Mouse (Mus musculus): Measurements from ENCODE around the gene Rpl10a. TPM values are rescaled to one million over a fixed set of nuclear protein-coding genes. Genes with fewer than 3 reads are reported as not detected.

Rpl10a gene
- polyA plus RNA-seq, 1 experiment from 2014 or later: 513 TPM

DNA sequence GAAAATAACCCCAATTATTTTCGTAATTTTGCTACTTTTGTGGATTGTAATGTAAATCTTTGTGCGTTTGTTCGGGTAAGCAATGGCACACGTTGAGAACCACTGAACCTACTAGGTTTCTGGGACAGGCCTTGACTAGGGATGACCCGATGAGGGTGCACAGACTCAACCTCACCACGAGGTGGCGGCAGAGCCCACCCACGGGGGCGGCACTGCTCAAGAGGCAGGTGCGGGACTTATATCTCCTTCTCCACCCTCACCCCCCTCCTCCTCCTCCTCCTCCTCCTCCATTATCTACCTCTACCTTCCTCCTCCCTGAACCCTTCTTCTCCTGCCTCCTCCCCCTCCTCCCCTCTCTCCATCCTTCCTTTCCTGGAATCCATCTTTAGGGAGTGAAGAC lies 45.5 kb downstream of the Rpl10a start:
- ATAC-seq (ENCODE audit: insufficient number of reproducible peaks, insufficient read depth, low FRiP score, low read depth): no peak
- no peak overlapping the region for H3K4me2 ChIP-seq (ENCODE audit: low read length)
- H3K27ac ChIP-seq (replicated peaks in 1 of 2; ENCODE audit: control insufficient read depth in 1 of 2, insufficient read depth in 1 of 2, low read depth in 2 of 2, low read length in 2 of 2): no peak overlapping the region
- H3K4me3 ChIP-seq (ENCODE audit: control insufficient read depth in 1 of 2, insufficient read depth in 1 of 2, low read depth in 1 of 2, low read length in 2 of 2): no peak overlapping the region
- H3K4me1 ChIP-seq (ENCODE audit: control insufficient read depth in 2 of 2, insufficient read depth in 2 of 2, low read length in 2 of 2): peaks cover 0 to 2% of the 10 kb centered on the region in 2 experiments; a peak in 1 of 4 replicates
- no peaks in the 10 kb centered on the region for H3K9me3 ChIP-seq (ENCODE audit: control insufficient read depth, low read length)
- H3K27me3 ChIP-seq (ENCODE audit: control insufficient read depth, insufficient read depth, low read length): peaks cover 23% of the 10 kb centered on the region
- no peak overlapping the region for H3K9ac ChIP-seq (ENCODE audit: low read length)
- WGBS: 13% methylated on average over 10 of the region's 10 CpGs
- no peaks in the 10 kb centered on the region for H3K36me3 ChIP-seq (ENCODE audit: control insufficient read depth, insufficient read depth, low read length)

DNA sequence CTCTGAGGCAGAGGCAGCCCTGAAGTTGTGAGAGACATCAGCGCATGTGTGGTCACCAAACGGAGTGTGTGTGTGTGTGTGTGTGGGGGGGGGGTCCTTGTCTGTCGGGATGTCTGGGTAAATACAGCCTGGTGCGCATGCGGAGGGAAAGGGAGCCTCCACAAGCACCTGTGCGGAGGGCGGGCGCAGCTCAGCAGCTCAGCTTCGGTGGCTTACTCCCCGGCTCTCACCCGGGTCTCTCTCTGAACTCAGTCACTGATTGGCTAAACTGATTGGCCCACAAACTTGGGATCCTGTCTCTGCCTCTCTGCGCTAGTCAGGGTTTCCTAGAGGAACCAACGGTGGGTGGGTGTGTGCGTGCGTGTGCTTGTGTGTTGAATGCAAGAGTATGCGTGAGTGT lies 46.2 kb downstream of the Rpl10a start:
- Histone ChIP-seq H3K9me3 (ENCODE audit: control insufficient read depth, low read length) (no peaks in the 10 kb centered on the region), H3K9ac (ENCODE audit: low read length) (no peak overlapping the region), H3K27me3 (ENCODE audit: control insufficient read depth, insufficient read depth, low read length) (peaks cover 23% of the 10 kb centered on the region), H3K36me3 (ENCODE audit: control insufficient read depth, insufficient read depth, low read length) (no peaks in the 10 kb centered on the region), H3K27ac (replicated peaks in 1 of 2; ENCODE audit: control insufficient read depth in 1 of 2, insufficient read depth in 1 of 2, low read depth in 2 of 2, low read length in 2 of 2) (no peak overlapping the region), H3K4me2 (ENCODE audit: low read length) (no peak overlapping the region), H3K4me1 (ENCODE audit: control insufficient read depth in 2 of 2, insufficient read depth in 2 of 2, low read length in 2 of 2) (peaks cover 0 to 2% of the 10 kb centered on the region in 2 experiments; a peak in 1 of 4 replicates), H3K4me3 (ENCODE audit: control insufficient read depth in 1 of 2, insufficient read depth in 1 of 2, low read depth in 1 of 2, low read length in 2 of 2) (no peak overlapping the region)
- ATAC-seq (ENCODE audit: insufficient number of reproducible peaks, insufficient read depth, low FRiP score, low read depth): no peak
- WGBS: 19% methylated on average over 15 of the region's 16 CpGs

DNA sequence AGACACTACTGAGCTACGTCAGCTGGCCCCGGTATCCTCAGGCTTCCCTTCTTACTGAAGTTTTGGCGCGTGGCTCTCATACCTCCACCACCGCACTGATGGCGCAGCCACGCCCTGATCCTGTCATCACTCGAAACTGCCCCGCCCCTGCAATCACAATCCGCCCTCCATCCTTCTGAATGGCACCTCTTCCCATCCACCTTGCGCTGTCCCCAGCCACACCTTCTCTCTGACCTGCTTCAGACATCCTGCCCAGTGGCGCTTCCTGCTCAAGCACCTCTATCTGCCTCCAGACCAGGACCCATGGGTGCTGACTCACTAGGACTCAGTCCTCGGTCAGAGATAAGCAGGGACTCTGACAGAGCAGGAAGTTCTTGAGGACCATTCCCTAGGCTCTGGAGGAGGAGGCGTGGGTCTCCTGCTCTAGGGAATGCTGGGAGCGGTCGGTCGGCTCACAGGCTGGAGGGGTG lies 47.4 kb downstream of the Rpl10a start:
- H3K27ac ChIP-seq (replicated peaks in 1 of 2; ENCODE audit: control insufficient read depth in 1 of 2, insufficient read depth in 1 of 2, low read depth in 2 of 2, low read length in 2 of 2): no peak overlapping the region
- H3K9me3 ChIP-seq (ENCODE audit: control insufficient read depth, low read length): no peaks in the 10 kb centered on the region
- H3K36me3 ChIP-seq (ENCODE audit: control insufficient read depth, insufficient read depth, low read length): no peaks in the 10 kb centered on the region
- peaks cover 23% of the 10 kb centered on the region for H3K27me3 ChIP-seq (ENCODE audit: control insufficient read depth, insufficient read depth, low read length)
- no peak overlapping the region for H3K4me3 ChIP-seq (ENCODE audit: control insufficient read depth in 1 of 2, insufficient read depth in 1 of 2, low read depth in 1 of 2, low read length in 2 of 2)
- no peak overlapping the region for H3K4me2 ChIP-seq (ENCODE audit: low read length)
- 5% methylated on average over 17 of the region's 17 CpGs for WGBS
- H3K4me1 ChIP-seq (ENCODE audit: control insufficient read depth in 2 of 2, insufficient read depth in 2 of 2, low read length in 2 of 2): peaks cover 0 to 2% of the 10 kb centered on the region in 2 experiments; a peak in 1 of 4 replicates
- H3K9ac ChIP-seq (ENCODE audit: low read length): no peak overlapping the region
- ATAC-seq (ENCODE audit: insufficient number of reproducible peaks, insufficient read depth, low FRiP score, low read depth): no peak

DNA sequence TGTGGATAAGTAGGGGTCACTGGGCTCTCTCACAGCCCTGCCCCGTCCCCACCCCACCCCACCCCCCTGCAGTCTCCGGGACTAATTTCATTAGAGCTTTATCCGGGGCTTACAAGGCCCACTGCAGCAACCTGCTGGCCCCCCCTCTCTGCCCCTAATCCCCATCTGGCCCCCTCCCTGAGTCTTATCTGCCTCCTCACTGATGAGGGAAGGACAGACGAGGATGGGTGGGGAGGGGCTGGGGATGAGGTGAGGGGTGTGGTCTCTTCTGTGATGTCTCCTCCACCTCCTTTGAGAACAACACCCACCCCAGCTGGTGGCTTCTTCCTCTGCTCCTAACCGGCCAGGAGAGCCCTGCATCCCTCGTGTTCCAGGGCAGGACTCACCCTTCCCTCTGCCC lies 52.0 kb downstream of the Rpl10a start:
- Histone ChIP-seq H3K9me3 (ENCODE audit: control insufficient read depth, low read length) (no peaks in the 10 kb centered on the region), H3K9ac (ENCODE audit: low read length) (no peak overlapping the region), H3K27ac (replicated peaks in 1 of 2; ENCODE audit: control insufficient read depth in 1 of 2, insufficient read depth in 1 of 2, low read depth in 2 of 2, low read length in 2 of 2) (no peak overlapping the region), H3K36me3 (ENCODE audit: control insufficient read depth, insufficient read depth, low read length) (no peaks in the 10 kb centered on the region), H3K4me2 (ENCODE audit: low read length) (no peak overlapping the region), H3K4me1 (ENCODE audit: control insufficient read depth in 2 of 2, insufficient read depth in 2 of 2, low read length in 2 of 2) (peaks cover 0 to 2% of the 10 kb centered on the region in 2 experiments; a peak in 1 of 4 replicates), H3K27me3 (ENCODE audit: control insufficient read depth, insufficient read depth, low read length) (peaks cover 7% of the 10 kb centered on the region), H3K4me3 (ENCODE audit: control insufficient read depth in 1 of 2, insufficient read depth in 1 of 2, low read depth in 1 of 2, low read length in 2 of 2) (no peak overlapping the region)
- WGBS: 2% methylated on average over 6 of the region's 6 CpGs
- no peak for ATAC-seq (ENCODE audit: insufficient number of reproducible peaks, insufficient read depth, low FRiP score, low read depth)

Other genes with a start within 250 kb of the Rpl10a start
- gene Tcp11, start 247.8 kb upstream of the Rpl10a start, polyA plus RNA-seq (2014; fragmentation: Nextera tagmentation; extraction: Ambion mirVana): 0.31 and 0.45 TPM in 2 replicates
- 0.53 and 1.4 TPM in 2 replicates for gene Scube3, start 186.3 kb upstream of the Rpl10a start, polyA plus RNA-seq (2014; fragmentation: Nextera tagmentation; extraction: Ambion mirVana)
- 19.2 and 23.0 TPM in 2 replicates for gene Zfp523, start 151.3 kb upstream of the Rpl10a start, polyA plus RNA-seq (2014; fragmentation: Nextera tagmentation; extraction: Ambion mirVana)
- 1.5 and 1.9 TPM in 2 replicates for gene Def6, start 120.7 kb upstream of the Rpl10a start, polyA plus RNA-seq (2014; fragmentation: Nextera tagmentation; extraction: Ambion mirVana)
- 2.2 TPM in 2 replicates for gene Ppard, start 95.8 kb upstream of the Rpl10a start, polyA plus RNA-seq (2014; fragmentation: Nextera tagmentation; extraction: Ambion mirVana)
- gene Fance, start 15.0 kb upstream of the Rpl10a start, polyA plus RNA-seq (2014; fragmentation: Nextera tagmentation; extraction: Ambion mirVana): 17.8 and 19.5 TPM in 2 replicates
- 5.4 and 7.2 TPM in 2 replicates for gene Tead3, start 22.3 kb downstream of the Rpl10a start, polyA plus RNA-seq (2014; fragmentation: Nextera tagmentation; extraction: Ambion mirVana)
- gene Tulp1, start 36.8 kb downstream of the Rpl10a start, polyA plus RNA-seq (2014; fragmentation: Nextera tagmentation; extraction: Ambion mirVana): 3.3 and 3.4 TPM in 2 replicates
- gene Fkbp5, start 189.1 kb downstream of the Rpl10a start, polyA plus RNA-seq (2014; fragmentation: Nextera tagmentation; extraction: Ambion mirVana): 4.3 and 5.0 TPM in 2 replicates
- not detected in 2 replicates for gene Armc12, start 202.3 kb downstream of the Rpl10a start, polyA plus RNA-seq (2014; fragmentation: Nextera tagmentation; extraction: Ambion mirVana)
- not detected in 2 replicates for gene Clpsl2, start 220.9 kb downstream of the Rpl10a start, polyA plus RNA-seq (2014; fragmentation: Nextera tagmentation; extraction: Ambion mirVana)
- 0.47 TPM in 1 of 2 replicates, not detected in the other for gene Clps, start 232.3 kb downstream of the Rpl10a start, polyA plus RNA-seq (2014; fragmentation: Nextera tagmentation; extraction: Ambion mirVana)
- 0.26 and 0.45 TPM in 2 replicates for gene Lhfpl5, start 247.2 kb downstream of the Rpl10a start, polyA plus RNA-seq (2014; fragmentation: Nextera tagmentation; extraction: Ambion mirVana)